Mouse (Mus musculus) embryonic facial prominence, embryonic 12.5 days (tissue): ENCODE data around the gene Fbxo2. TPM values are rescaled to one million over a fixed set of nuclear protein-coding genes. Genes with fewer than 3 reads are reported as not detected.
"Not testable (repeated sequence)": the region's sequence is repeated elsewhere in the genome, so short reads cannot be mapped to it uniquely, and the experiment has no call there.

Source experiments
- ATAC-seq: fragments of 200-750 bp; cut with Nextera tagmentation; 2 replicates; pipeline ENCODE4 v1.8.0; 2017; ENCODE audit not compliant: insufficient number of reproducible peaks, insufficient read depth, low FRiP score, low TSS enrichment
- H3K27ac ChIP-seq: fragments of 300-500 bp; sonication (generic); 2 replicates; pipeline ENCODE4 v1.5.1; 2016; ENCODE audit warnings: mild to moderate bottlenecking
- H3K27me3 ChIP-seq: fragments of 300-500 bp; sonication (generic); 2 replicates; pipeline ENCODE4 v1.6.1; 2016; ENCODE audit warnings: mild to moderate bottlenecking, moderate library complexity
- H3K36me3 ChIP-seq: fragments of 300-500 bp; sonication (generic); 2 replicates; pipeline ENCODE4 v1.6.1; 2016; ENCODE audit warnings: mild to moderate bottlenecking
- H3K4me1 ChIP-seq: fragments of 300-500 bp; sonication (generic); 2 replicates; pipeline ENCODE4 v1.6.1; 2016
- H3K4me2 ChIP-seq: fragments of 300-500 bp; sonication (generic); replicated peaks from 2 replicates; pipeline ENCODE4 v1.6.1; 2016; ENCODE audit warnings: mild to moderate bottlenecking, moderate library complexity
- H3K4me3 ChIP-seq: fragments of 300-500 bp; sonication (generic); 2 replicates; pipeline ENCODE4 v1.5.1; 2016; ENCODE audit warnings: mild to moderate bottlenecking
- H3K9ac ChIP-seq: fragments of 300-500 bp; sonication (generic); 2 replicates; pipeline ENCODE4 v1.6.1; 2016; ENCODE audit warnings: mild to moderate bottlenecking, moderate library complexity
- H3K9me3 ChIP-seq: fragments of 300-500 bp; sonication (generic); 2 replicates; pipeline ENCODE4 v1.6.1; 2016; ENCODE audit warnings: mild to moderate bottlenecking, moderate library complexity
- WGBS: fragments of 180-500 bp; shearing (Covaris S2); methylation state at CpG from one replicate; pipeline ENCODE4 v1.1.7; 2016; 5-methylcytosine and 5-hydroxymethylcytosine counted together
- polyA plus RNA-seq: library from polyadenylated mRNA; unstranded; fragments of >200 nt; fragmentation: Nextera tagmentation; extraction: Ambion mirVana; gene quantifications from 2 replicates; pipeline ENCODE4 v1.2.1, GENCODE M21; 2016

Fbxo2 gene
- polyA plus RNA-seq, 1 experiment from 2014 or later = 4.1 TPM

- Histone ChIP-seq H3K4me3 (no peak overlapping the region), H3K9me3 (no peaks in the 10 kb centered on the region), H3K27me3 (peaks cover 33% of the 10 kb centered on the region), H3K4me2 (no peak overlapping the region), H3K4me1 (peaks cover 4% of the 10 kb centered on the region; the same call in 1 of the 2 replicates), H3K9ac (no peak overlapping the region), H3K36me3 (no peaks in the 10 kb centered on the region), H3K27ac (no peak overlapping the region)
- ATAC-seq = no peak
- WGBS = 90% methylated on average over 12 of the region's 12 CpGs
Observed at GRCm38 (mm10) chr4:148181483-148181882, 21.1 kb downstream of the Fbxo2 start.

- Histone ChIP-seq H3K27ac (no peak overlapping the region), H3K9me3 (no peaks in the 10 kb centered on the region), H3K36me3 (no peaks in the 10 kb centered on the region), H3K27me3 (peaks cover 30% of the 10 kb centered on the region), H3K4me2 (no peak overlapping the region), H3K4me1 (peaks cover 4% of the 10 kb centered on the region; the same call in 1 of the 2 replicates), H3K9ac (no peak overlapping the region), H3K4me3 (no peak overlapping the region)
- no peak for ATAC-seq
- WGBS = 30% methylated on average over 8 of the region's 8 CpGs
Observed at GRCm38 (mm10) chr4:148182363-148182762, 21.9 kb downstream of the Fbxo2 start.

DNA sequence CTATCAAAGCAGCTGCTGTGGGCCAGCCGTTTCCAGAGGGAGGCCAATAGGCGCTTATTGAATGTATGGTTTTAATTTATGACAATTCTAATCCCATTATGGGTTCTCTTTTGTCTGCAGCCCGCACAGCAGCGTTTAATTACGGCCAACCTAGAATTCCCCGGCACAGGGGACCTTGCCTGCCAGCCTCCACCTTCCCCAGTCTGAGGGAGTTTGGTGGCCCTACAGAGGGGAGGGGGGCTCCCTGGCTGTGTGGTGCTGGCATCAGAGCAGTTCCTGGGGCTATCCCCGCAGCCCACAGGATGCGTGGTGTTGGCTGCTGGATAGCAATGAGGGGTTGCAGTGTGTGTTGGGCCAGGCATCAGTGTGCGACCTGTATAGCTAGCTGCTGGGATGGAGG lies 24.1 kb downstream of the Fbxo2 start:
- H3K9ac ChIP-seq = no peak overlapping the region
- peaks cover 17% of the 10 kb centered on the region for H3K27me3 ChIP-seq
- H3K4me1 ChIP-seq = peaks cover 4% of the 10 kb centered on the region; the same call in 1 of the 2 replicates
- WGBS = 24% methylated on average over 9 of the region's 9 CpGs
- H3K4me3 ChIP-seq = no peak overlapping the region
- ATAC-seq = peak; percentile 48; the same call in 1 of the 2 replicates
- no peak overlapping the region for H3K4me2 ChIP-seq
- H3K36me3 ChIP-seq = no peaks in the 10 kb centered on the region
- no peaks in the 10 kb centered on the region for H3K9me3 ChIP-seq
- no peak overlapping the region for H3K27ac ChIP-seq

DNA sequence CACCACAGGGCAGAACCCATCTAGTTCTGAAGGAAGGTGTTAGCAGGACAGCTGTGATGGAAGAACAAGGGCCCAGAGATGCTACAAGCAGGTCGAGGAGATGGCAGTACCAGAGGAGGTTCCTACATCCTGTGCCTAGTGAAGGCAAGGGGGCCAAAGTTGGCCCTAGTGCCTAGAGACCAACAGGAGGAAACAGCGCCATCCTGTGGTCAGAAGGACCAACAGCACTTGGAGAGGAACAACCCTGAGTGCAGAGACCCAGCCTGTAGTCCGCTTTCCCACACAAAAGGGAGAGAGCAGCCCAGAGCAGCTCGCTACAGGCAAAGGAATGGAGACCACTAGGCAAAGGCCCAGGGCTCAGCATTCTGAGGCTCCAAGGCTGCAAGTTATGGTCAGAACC lies 25.4 kb downstream of the Fbxo2 start:
- Histone ChIP-seq H3K27ac (no peak overlapping the region), H3K4me3 (no peak overlapping the region), H3K9me3 (no peaks in the 10 kb centered on the region), H3K27me3 (peaks cover 13% of the 10 kb centered on the region), H3K9ac (no peak overlapping the region), H3K36me3 (no peaks in the 10 kb centered on the region), H3K4me2 (no peak overlapping the region), H3K4me1 (peaks cover 4% of the 10 kb centered on the region; the same call in 1 of the 2 replicates)
- ATAC-seq = no peak
- WGBS = 73% methylated on average over 4 of the region's 4 CpGs

- not testable (repeated sequence) for H3K4me3 ChIP-seq, H3K27me3 ChIP-seq, ATAC-seq, H3K9me3 ChIP-seq, H3K4me1 ChIP-seq, H3K27ac ChIP-seq, H3K4me2 ChIP-seq, H3K36me3 ChIP-seq, H3K9ac ChIP-seq
- WGBS = 91% methylated on average over 1 of the region's 1 CpGs
Observed at GRCm38 (mm10) chr4:148188767-148189166, 28.3 kb downstream of the Fbxo2 start.

GRCm38 (mm10) chr4:148192707-148193245 lies 32.4 kb downstream of the Fbxo2 start:
- Histone ChIP-seq H3K36me3 (no peaks in the 10 kb centered on the region), H3K4me2 (no peak overlapping the region), H3K9me3 (no peaks in the 10 kb centered on the region), H3K4me1 (no peaks in the 10 kb centered on the region), H3K27me3 (peaks cover 10% of the 10 kb centered on the region; the same call in 1 of the 2 replicates), H3K9ac (no peak overlapping the region), H3K27ac (no peak overlapping the region), H3K4me3 (no peak overlapping the region)
- 32% methylated on average over 11 of the region's 11 CpGs for WGBS
- ATAC-seq = no peak

- Histone ChIP-seq H3K27ac (no peak overlapping the region), H3K36me3 (no peaks in the 10 kb centered on the region), H3K4me2 (no peak overlapping the region), H3K9ac (no peak overlapping the region), H3K9me3 (no peaks in the 10 kb centered on the region), H3K4me3 (no peak overlapping the region), H3K27me3 (peaks cover 17% of the 10 kb centered on the region), H3K4me1 (no peaks in the 10 kb centered on the region)
- 0 out of 2 replicates have a peak, but pooled peaks have one; percentile 29 for ATAC-seq
Observed at GRCm38 (mm10) chr4:148194400-148194799, 34.0 kb downstream of the Fbxo2 start.

- no peak for ATAC-seq
- H3K4me3 ChIP-seq = no peak overlapping the region
- no peak overlapping the region for H3K9ac ChIP-seq
- no peaks in the 10 kb centered on the region for H3K9me3 ChIP-seq
- peaks cover 22% of the 10 kb centered on the region for H3K27me3 ChIP-seq
- no peak overlapping the region for H3K4me2 ChIP-seq
- H3K27ac ChIP-seq = no peak overlapping the region
- 33% methylated on average over 10 of the region's 10 CpGs for WGBS
- H3K4me1 ChIP-seq = no peaks in the 10 kb centered on the region
- no peaks in the 10 kb centered on the region for H3K36me3 ChIP-seq
Observed at GRCm38 (mm10) chr4:148198721-148199120, 38.3 kb downstream of the Fbxo2 start.

DNA sequence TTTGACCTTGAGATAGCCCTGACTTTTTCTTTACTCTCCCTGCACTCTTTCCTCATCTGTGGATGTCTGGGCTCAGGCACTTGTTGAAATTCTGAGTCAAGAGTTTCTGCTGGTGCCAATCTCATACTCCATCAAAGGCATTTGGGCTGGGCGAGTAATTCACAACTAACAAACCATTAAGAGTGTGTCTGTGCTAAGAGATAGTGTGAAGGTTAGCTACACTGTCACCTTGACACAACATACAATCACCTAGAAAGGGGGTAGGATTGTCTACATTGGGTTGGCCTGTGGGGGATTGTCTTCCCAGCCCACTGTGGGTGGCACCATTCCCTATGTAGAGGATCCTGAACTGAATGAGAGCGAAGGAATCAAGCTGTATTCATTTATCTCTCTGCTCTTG lies 43.1 kb downstream of the Fbxo2 start:
- ATAC-seq = no peak
- Histone ChIP-seq H3K27ac (no peak overlapping the region), H3K4me1 (no peaks in the 10 kb centered on the region), H3K4me3 (no peak overlapping the region), H3K9me3 (no peaks in the 10 kb centered on the region), H3K36me3 (no peaks in the 10 kb centered on the region), H3K9ac (no peak overlapping the region), H3K4me2 (no peak overlapping the region), H3K27me3 (0 out of 2 replicates have a peak, but pooled peaks cover 19% of the 10 kb centered on the region)
- WGBS = 84% methylated on average over 2 of the region's 2 CpGs

DNA sequence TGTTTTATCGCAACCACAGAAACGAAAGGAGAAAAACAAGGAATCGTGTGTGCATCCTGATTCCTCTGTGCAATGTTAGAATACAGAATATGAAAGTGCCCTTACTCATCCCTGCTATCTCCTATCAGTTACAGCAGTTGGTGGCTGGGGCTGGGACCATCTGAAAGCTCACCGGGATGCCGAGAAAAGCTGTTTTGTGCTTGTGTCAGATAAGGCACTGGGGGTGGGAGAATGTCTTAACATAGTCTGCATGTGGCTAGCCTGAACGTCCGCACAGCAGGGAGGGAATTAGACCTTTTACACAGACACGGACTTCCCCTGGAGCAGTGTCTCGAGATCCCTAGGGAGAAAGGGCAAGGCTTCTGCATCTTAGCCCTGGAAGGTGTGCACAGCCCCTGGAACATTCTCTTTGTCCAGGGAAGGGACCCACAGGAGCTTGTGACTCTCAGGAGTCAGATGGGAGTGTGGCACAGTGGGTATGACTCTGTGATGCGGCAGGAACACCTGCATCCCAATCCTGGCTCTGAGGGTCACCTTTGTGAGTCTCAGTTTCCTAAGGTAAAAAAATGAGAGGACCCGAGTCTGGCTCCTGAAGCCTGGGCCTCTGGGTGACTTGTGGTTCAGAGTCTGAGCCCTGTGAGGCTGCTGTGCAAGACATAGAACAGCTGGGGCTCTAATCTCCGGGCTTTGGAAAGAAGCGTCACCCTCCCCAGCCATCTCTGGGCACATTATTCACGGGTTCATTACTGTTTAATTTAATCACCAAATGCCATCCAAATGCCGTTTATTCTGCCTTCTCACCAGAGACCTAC lies 43.8 kb downstream of the Fbxo2 start:
- H3K4me3 ChIP-seq = no peak overlapping the region
- H3K9me3 ChIP-seq = no peaks in the 10 kb centered on the region
- no peak for ATAC-seq
- H3K36me3 ChIP-seq = no peaks in the 10 kb centered on the region
- no peak overlapping the region for H3K9ac ChIP-seq
- 0 out of 2 replicates have a peak, but pooled peaks cover 13% of the 10 kb centered on the region for H3K27me3 ChIP-seq
- H3K27ac ChIP-seq = no peak overlapping the region
- no peaks in the 10 kb centered on the region for H3K4me1 ChIP-seq
- 63% methylated on average over 15 of the region's 15 CpGs for WGBS
- H3K4me2 ChIP-seq = no peak overlapping the region

DNA sequence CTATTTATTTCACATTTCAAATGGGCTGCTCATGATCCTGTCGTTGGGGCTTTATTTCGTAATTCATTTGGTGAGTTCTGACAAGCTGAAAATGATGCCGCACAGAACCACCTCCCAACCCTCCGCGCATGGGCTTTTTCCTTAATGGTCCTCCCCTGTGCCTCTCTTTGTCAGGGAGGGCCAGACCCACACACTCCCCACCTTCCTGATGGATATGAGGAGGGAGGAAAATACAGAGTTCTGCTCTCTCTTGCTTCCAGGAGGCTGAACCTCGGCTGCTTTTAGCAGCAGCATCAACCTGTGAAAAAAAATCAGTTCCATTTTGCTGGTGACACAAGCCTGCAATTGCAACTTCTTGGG lies 44.4 kb downstream of the Fbxo2 start:
- no peaks in the 10 kb centered on the region for H3K4me1 ChIP-seq
- H3K36me3 ChIP-seq = no peaks in the 10 kb centered on the region
- H3K4me2 ChIP-seq = no peak overlapping the region
- 73% methylated on average over 6 of the region's 6 CpGs for WGBS
- no peak overlapping the region for H3K4me3 ChIP-seq
- 0 out of 2 replicates have a peak, but pooled peaks cover 9% of the 10 kb centered on the region for H3K27me3 ChIP-seq
- no peaks in the 10 kb centered on the region for H3K9me3 ChIP-seq
- no peak overlapping the region for H3K27ac ChIP-seq
- no peak overlapping the region for H3K9ac ChIP-seq
- no peak for ATAC-seq

DNA sequence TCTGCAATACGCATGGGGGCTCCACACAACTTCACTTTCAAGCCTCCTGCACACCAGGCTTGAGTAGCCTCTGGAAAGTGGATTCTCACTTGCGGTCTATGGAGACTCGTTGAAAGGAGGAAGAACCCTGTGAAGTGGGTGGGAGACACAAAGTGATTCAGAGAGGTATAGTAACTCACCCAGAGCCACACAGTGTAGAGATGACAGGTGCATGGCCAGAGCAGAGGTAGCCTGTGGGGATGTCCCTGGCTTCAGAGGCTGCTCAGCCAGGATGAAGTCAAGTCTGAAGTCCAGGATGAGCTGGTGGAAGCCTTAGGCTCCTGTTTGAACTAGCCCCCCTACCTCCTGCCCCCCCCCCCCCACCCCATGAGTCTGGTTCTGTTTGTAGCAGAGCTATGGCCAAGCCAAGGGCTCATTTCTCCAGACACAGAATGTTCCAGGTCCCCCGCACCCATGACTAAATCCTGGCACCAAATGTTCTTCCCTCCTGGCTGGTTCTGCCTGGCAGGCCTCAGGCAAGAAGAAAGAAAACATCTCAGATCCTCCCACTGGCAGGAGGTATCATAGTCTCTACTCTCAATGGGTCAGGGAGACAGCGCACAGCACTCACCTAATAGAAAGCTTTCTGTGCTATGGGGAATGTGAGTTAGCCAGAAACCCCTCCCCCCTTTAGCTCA lies 54.2 kb downstream of the Fbxo2 start:
- no peak overlapping the region for H3K4me3 ChIP-seq
- H3K27ac ChIP-seq = no peak overlapping the region
- peaks cover 17% of the 10 kb centered on the region for H3K27me3 ChIP-seq
- 0 out of 2 replicates have a peak, but pooled peaks have one; percentile 19 for ATAC-seq
- H3K9ac ChIP-seq = no peak overlapping the region
- no peaks in the 10 kb centered on the region for H3K36me3 ChIP-seq
- 0 out of 2 replicates have a peak, but pooled peaks cover 8% of the 10 kb centered on the region for H3K4me1 ChIP-seq
- no peaks in the 10 kb centered on the region for H3K9me3 ChIP-seq
- H3K4me2 ChIP-seq = no peak overlapping the region
- WGBS = 46% methylated on average over 5 of the region's 5 CpGs
